Mouse (Mus musculus): ENCODE measurements at regions not wholly inside any gene's neighbourhood (a gene's known extent, or its start where the extent isn't known, plus 50 kb on each side); places are given as distances from the start of the nearest gene placed in this dataset.
"Not testable (repeated sequence)": the region's sequence is repeated elsewhere in the genome, so short reads cannot be mapped to it uniquely, and the experiment has no call there.

GRCm38 (mm10) chr3:147662572-147662971, 810.4 kb downstream of the Ttll7 start:
- in situ Hi-C loops (cut with MboI, MseI) = no loop called here

- in situ Hi-C loops (cut with MboI, MseI) = no loop called here
Measured at GRCm38 (mm10) chr3:147652849-147653248, 800.7 kb downstream of the Ttll7 start.

GRCm38 (mm10) chr3:147635486-147635885, 783.3 kb downstream of the Ttll7 start:
- in situ Hi-C loops (cut with MboI, MseI) = not testable (repeated sequence)

- in situ Hi-C loops (cut with MboI, MseI) = no loop called here
Measured at GRCm38 (mm10) chr3:147631151-147631550, 779.0 kb downstream of the Ttll7 start.

GRCm38 (mm10) chr3:147583697-147584315, 731.6 kb downstream of the Ttll7 start:
- in situ Hi-C loops (cut with MboI, MseI) = no loop called here

- in situ Hi-C loops (cut with MboI, MseI) = no loop called here
Measured at GRCm38 (mm10) chr3:147571850-147572249, 719.7 kb downstream of the Ttll7 start.

- in situ Hi-C loops (cut with MboI, MseI) = no loop called here
Measured at GRCm38 (mm10) chr3:147545329-147546006, 693.3 kb downstream of the Ttll7 start.

- in situ Hi-C loops (cut with MboI, MseI) = no loop called here
Measured at GRCm38 (mm10) chr3:147542285-147542684, 690.1 kb downstream of the Ttll7 start.

GRCm38 (mm10) chr3:147537584-147537983, 685.4 kb downstream of the Ttll7 start:
- in situ Hi-C loops (cut with MboI, MseI) = no loop called here

- in situ Hi-C loops (cut with MboI, MseI) = no loop called here
Measured at GRCm38 (mm10) chr3:147532196-147532595, 680.0 kb downstream of the Ttll7 start.

- in situ Hi-C loops (cut with MboI, MseI) = no loop called here
Measured at GRCm38 (mm10) chr3:147531608-147532180, 679.5 kb downstream of the Ttll7 start.
